In genomic region chr11:36697021-36697639, GRCm38 (mm10) we compare ENCODE assay signal across 15 mouse cellular contexts.
DNase-seq lines count a peak whose midpoint lies in the region; ATAC-seq and TF ChIP-seq lines count a peak whose summit lies in the region.
"Had no signal": no experiment of that assay in that cellular context is flagged by ENCODE, and none has a peak within 500 bp of the region (broad histone marks: within the 10 kb centered on the region; RNA-seq: fewer than 3 reads in every experiment).

No protein-coding gene starts in this region.

- H3K9ac ChIP-seq in embryonic facial prominence, embryonic 11.5 days (replicated peaks; ENCODE audit: low read length), result no peak overlapping the region
- no peak overlapping the region for H3K9ac ChIP-seq in forebrain, embryonic 16.5 days (replicated peaks; ENCODE audit: low read depth, low read length)
- H3K9ac ChIP-seq in neural tube, embryonic 13.5 days, result no peak overlapping the region
- H3K9ac ChIP-seq: embryonic facial prominence, embryonic 15.5 days had no signal

- H3K4me2 ChIP-seq in embryonic facial prominence, embryonic 11.5 days (ENCODE audit: low read depth, low read length), result no peak overlapping the region
- peak overlapping the region; percentile 40 for H3K4me2 ChIP-seq in forebrain, embryonic 16.5 days (ENCODE audit: low read length)
- peak overlapping the region; percentile 35 for H3K4me2 ChIP-seq in neural tube, embryonic 13.5 days
- H3K4me2 ChIP-seq: embryonic facial prominence, embryonic 15.5 days had no signal

- H3K27me3 ChIP-seq in embryonic facial prominence, embryonic 11.5 days (ENCODE audit: control insufficient read depth, insufficient read depth, low read length), result no peaks in the 10 kb centered on the region
- no peaks in the 10 kb centered on the region for H3K27me3 ChIP-seq in forebrain, embryonic 16.5 days (replicated peaks; ENCODE audit: control insufficient read depth, insufficient read depth, low read length)
- no peaks in the 10 kb centered on the region for H3K27me3 ChIP-seq in midbrain, embryonic 10.5 days (ENCODE audit: low read depth, poor library complexity, severe bottlenecking)
- H3K27me3 ChIP-seq in neural tube, embryonic 13.5 days, result no peaks in the 10 kb centered on the region
- H3K27me3 ChIP-seq in cerebellum, adult 2 months (ENCODE audit: control insufficient read depth, insufficient read depth, low read length), result no peaks in the 10 kb centered on the region
- H3K27me3 ChIP-seq: CH12.LX; embryonic facial prominence, embryonic 15.5 days had no signal

- no peak overlapping the region for H3K27ac ChIP-seq in embryonic facial prominence, embryonic 11.5 days (replicated peaks; ENCODE audit: low read depth, low read length)
- peak overlapping the region; percentile 54 for H3K27ac ChIP-seq in forebrain, embryonic 16.5 days (ENCODE audit: low read length)
- H3K27ac ChIP-seq in midbrain, embryonic 10.5 days (replicated peaks), result peak overlapping the region; percentile 87
- peak overlapping the region; percentile 77 for H3K27ac ChIP-seq in neural tube, embryonic 13.5 days (replicated peaks)
- no peak overlapping the region for H3K27ac ChIP-seq in cerebellum, adult 2 months (ENCODE audit: insufficient read depth, low read length)
- no peak overlapping the region for H3K27ac ChIP-seq in left cerebral cortex, adult 2 months
- H3K27ac ChIP-seq: embryonic facial prominence, embryonic 15.5 days; macrophage had no signal

- H3K4me3 ChIP-seq in embryonic facial prominence, embryonic 11.5 days (ENCODE audit: low read depth, low read length), result no peak overlapping the region
- H3K4me3 ChIP-seq in forebrain, embryonic 16.5 days (replicated peaks; ENCODE audit: low read length), result no peak overlapping the region
- H3K4me3 ChIP-seq in midbrain, embryonic 10.5 days, result peak overlapping the region; percentile 3; the same call in 1 of the 2 replicates
- no peak overlapping the region for H3K4me3 ChIP-seq in neural tube, embryonic 13.5 days
- H3K4me3 ChIP-seq in cerebellum, adult 2 months (replicated peaks; ENCODE audit: insufficient read depth, low read depth, low read length), result no peak overlapping the region
- no peak overlapping the region for H3K4me3 ChIP-seq in left cerebral cortex, adult 2 months
- H3K4me3 ChIP-seq: embryonic facial prominence, embryonic 15.5 days had no signal

- no peak for TF ChIP-seq POLR2A in cerebellum, adult 2 months (IDR thresholded peaks at IDR 0.05; ENCODE audit: borderline replicate concordance, insufficient read depth, low read length)

- no peaks in the 10 kb centered on the region for H3K36me3 ChIP-seq in embryonic facial prominence, embryonic 11.5 days (replicated peaks; ENCODE audit: control insufficient read depth, insufficient read depth, low read depth, low read length)
- no peaks in the 10 kb centered on the region for H3K36me3 ChIP-seq in forebrain, embryonic 16.5 days (ENCODE audit: control insufficient read depth, insufficient read depth)
- no peaks in the 10 kb centered on the region for H3K36me3 ChIP-seq in midbrain, embryonic 10.5 days
- H3K36me3 ChIP-seq in neural tube, embryonic 13.5 days, result no peaks in the 10 kb centered on the region
- H3K36me3 ChIP-seq: embryonic facial prominence, embryonic 15.5 days had no signal

- DNase-seq in embryonic facial prominence, embryonic 11.5 days (ENCODE audit: low spot score), result peak; percentile 18
- peak; percentile 77 for DNase-seq in midbrain, embryonic 10.5 days (ENCODE audit: low spot score)
- no peak for DNase-seq in cerebellum, adult 2 months
- DNase-seq in left cerebral cortex, adult 2 months (ENCODE audit: extremely low spot score in 1 of 2, low spot score in 2 of 2), result no peak
- DNase-seq: cerebellum, adult 9-11 months; kidney, adult 8-10 months; right cerebral cortex, postnatal 25 days; thymus, postnatal 4 days had no signal

- TF ChIP-seq CTCF in cerebellum, adult 2 months (IDR thresholded peaks at IDR 0.05; ENCODE audit: borderline replicate concordance, insufficient read depth, low read depth, low read length), result no peak
- TF ChIP-seq CTCF in left cerebral cortex, adult 2 months (IDR thresholded peaks at IDR 0.05), result no peak

- H3K4me1 ChIP-seq in embryonic facial prominence, embryonic 11.5 days (ENCODE audit: control insufficient read depth, insufficient read depth, low read length), result no peaks in the 10 kb centered on the region
- peaks cover 31% of the 10 kb centered on the region for H3K4me1 ChIP-seq in forebrain, embryonic 16.5 days (replicated peaks; ENCODE audit: control insufficient read depth, insufficient read depth, low read length)
- H3K4me1 ChIP-seq in midbrain, embryonic 10.5 days, result peaks cover 48% of the 10 kb centered on the region
- H3K4me1 ChIP-seq in neural tube, embryonic 13.5 days (replicated peaks), result peaks cover 33% of the 10 kb centered on the region
- H3K4me1 ChIP-seq in cerebellum, adult 2 months (ENCODE audit: control insufficient read depth, insufficient read depth, low read length), result no peaks in the 10 kb centered on the region
- H3K4me1 ChIP-seq: embryonic facial prominence, embryonic 15.5 days had no signal

- intact Hi-C loops in left cerebral cortex, adult 2 months (cut with DNase I), result no loop called here

- peak; percentile 82 for ATAC-seq in embryonic facial prominence, embryonic 11.5 days (replicated peaks; ENCODE audit: insufficient number of reproducible peaks, low FRiP score, low TSS enrichment, low read depth)
- peak; percentile 89 for ATAC-seq in forebrain, embryonic 16.5 days
- peak; percentile 85 for ATAC-seq in neural tube, embryonic 13.5 days (ENCODE audit: low read depth)
- ATAC-seq in erythroid progenitor cell, adult 5-6 weeks (replicated peaks; ENCODE audit: low FRiP score, poor library complexity, severe bottlenecking), result no peak
- ATAC-seq: Patski had no signal

- WGBS in embryonic facial prominence, embryonic 11.5 days, result 47% methylated on average over 10 of the region's 10 CpGs
- WGBS in forebrain, embryonic 16.5 days, result 6% methylated on average over 10 of the region's 10 CpGs
- WGBS in midbrain, embryonic 10.5 days, result 16% methylated on average over 10 of the region's 10 CpGs
- WGBS in neural tube, embryonic 13.5 days, result 11% methylated on average over 10 of the region's 10 CpGs
- 34% methylated on average over 10 of the region's 10 CpGs for WGBS in cerebellum, adult 2 months

- H3K9me3 ChIP-seq in embryonic facial prominence, embryonic 11.5 days (replicated peaks; ENCODE audit: control insufficient read depth, low read length), result no peaks in the 10 kb centered on the region
- H3K9me3 ChIP-seq in forebrain, embryonic 16.5 days (ENCODE audit: control insufficient read depth, low read length), result no peaks in the 10 kb centered on the region
- H3K9me3 ChIP-seq in midbrain, embryonic 10.5 days (replicated peaks), result no peaks in the 10 kb centered on the region
- H3K9me3 ChIP-seq in neural tube, embryonic 13.5 days, result no peaks in the 10 kb centered on the region
- H3K9me3 ChIP-seq: embryonic facial prominence, embryonic 15.5 days had no signal

Comparison
In these comparisons a context has a peak if more than half of its experiments do, and no peak if none do; other contexts are left out.
1. DNase-seq: peak in embryonic facial prominence, embryonic 11.5 days (single experiment) and midbrain, embryonic 10.5 days (single experiment); none in cerebellum, adult 2 months (0 of 2) and left cerebral cortex, adult 2 months (0 of 2).
2. H3K27ac ChIP-seq: peak in forebrain, embryonic 16.5 days (single experiment), midbrain, embryonic 10.5 days (single experiment) and neural tube, embryonic 13.5 days (single experiment); none in embryonic facial prominence, embryonic 11.5 days (single experiment), cerebellum, adult 2 months (single experiment) and left cerebral cortex, adult 2 months (single experiment).